Mouse (Mus musculus): ENCODE results near the gene Rasgef1b. TPM values are rescaled to one million over a fixed set of nuclear protein-coding genes. Genes with fewer than 3 reads are reported as not detected.

Gene Rasgef1b
- polyA plus RNA-seq, 1 experiment from 2014 or later, result 12.0 TPM

- H3K4me3 ChIP-seq (replicated peaks), result no peak overlapping the region
- no peak overlapping the region for H3K27ac ChIP-seq
- no peaks in the 10 kb centered on the region for H3K4me1 ChIP-seq
- H3K9me3 ChIP-seq, result no peaks in the 10 kb centered on the region
- WGBS, result 89% methylated on average over 1 of the region's 1 CpGs
- no peaks in the 10 kb centered on the region for H3K27me3 ChIP-seq (replicated peaks)
- H3K9ac ChIP-seq, result no peak overlapping the region
- H3K4me2 ChIP-seq, result no peak overlapping the region
- ATAC-seq (ENCODE audit: insufficient read depth, low FRiP score, low read depth), result no peak
- no peaks in the 10 kb centered on the region for H3K36me3 ChIP-seq
Observed at GRCm38 (mm10) chr5:99368615-99369014, 360.2 kb downstream of the Rasgef1b start.

GRCm38 (mm10) chr5:99360531-99360930 is 368.3 kb downstream of the Rasgef1b start:
- no peaks in the 10 kb centered on the region for H3K27me3 ChIP-seq (replicated peaks)
- no peak overlapping the region for H3K9ac ChIP-seq
- no peaks in the 10 kb centered on the region for H3K36me3 ChIP-seq
- no peak for ATAC-seq (ENCODE audit: insufficient read depth, low FRiP score, low read depth)
- no peaks in the 10 kb centered on the region for H3K9me3 ChIP-seq
- H3K4me2 ChIP-seq, result no peak overlapping the region
- no peaks in the 10 kb centered on the region for H3K4me1 ChIP-seq
- WGBS, result 58% methylated on average over 3 of the region's 3 CpGs
- no peak overlapping the region for H3K4me3 ChIP-seq (replicated peaks)
- H3K27ac ChIP-seq, result no peak overlapping the region

- no peak overlapping the region for H3K9ac ChIP-seq
- no peaks in the 10 kb centered on the region for H3K9me3 ChIP-seq
- no peaks in the 10 kb centered on the region for H3K36me3 ChIP-seq
- no peak for ATAC-seq (ENCODE audit: insufficient read depth, low FRiP score, low read depth)
- H3K27ac ChIP-seq, result no peak overlapping the region
- H3K4me3 ChIP-seq (replicated peaks), result no peak overlapping the region
- H3K4me1 ChIP-seq, result no peaks in the 10 kb centered on the region
- WGBS, result 76% methylated on average over 5 of the region's 5 CpGs
- H3K27me3 ChIP-seq (replicated peaks), result no peaks in the 10 kb centered on the region
- H3K4me2 ChIP-seq, result no peak overlapping the region
Observed at GRCm38 (mm10) chr5:99359251-99359650, 369.6 kb downstream of the Rasgef1b start.

GRCm38 (mm10) chr5:99354640-99355132 is 374.2 kb downstream of the Rasgef1b start:
- no peaks in the 10 kb centered on the region for H3K4me1 ChIP-seq
- H3K36me3 ChIP-seq, result no peaks in the 10 kb centered on the region
- ATAC-seq (ENCODE audit: insufficient read depth, low FRiP score, low read depth), result peak; percentile 65
- H3K27ac ChIP-seq, result peak overlapping the region; percentile 58
- H3K4me2 ChIP-seq, result peak overlapping the region; percentile 2; the same call in 1 of the 2 replicates
- H3K4me3 ChIP-seq (replicated peaks), result no peak overlapping the region
- no peaks in the 10 kb centered on the region for H3K27me3 ChIP-seq (replicated peaks)
- 20% methylated on average over 5 of the region's 5 CpGs for WGBS
- H3K9me3 ChIP-seq, result no peaks in the 10 kb centered on the region
- H3K9ac ChIP-seq, result no peak overlapping the region

- 69% methylated on average over 4 of the region's 4 CpGs for WGBS
- ATAC-seq (ENCODE audit: insufficient read depth, low FRiP score, low read depth), result no peak
- Histone ChIP-seq H3K4me1 (no peaks in the 10 kb centered on the region), H3K36me3 (no peaks in the 10 kb centered on the region), H3K4me2 (no peak overlapping the region), H3K9me3 (no peaks in the 10 kb centered on the region), H3K27ac (no peak overlapping the region), H3K9ac (no peak overlapping the region), H3K4me3 (replicated peaks) (no peak overlapping the region), H3K27me3 (replicated peaks) (no peaks in the 10 kb centered on the region)
Observed at GRCm38 (mm10) chr5:99350030-99350429, 378.8 kb downstream of the Rasgef1b start.

- H3K27me3 ChIP-seq (replicated peaks), result no peaks in the 10 kb centered on the region
- WGBS, result 74% methylated on average over 8 of the region's 8 CpGs
- no peak for ATAC-seq (ENCODE audit: insufficient read depth, low FRiP score, low read depth)
Observed at GRCm38 (mm10) chr5:99348257-99348849, 380.5 kb downstream of the Rasgef1b start.

GRCm38 (mm10) chr5:99342527-99342926 is 386.3 kb downstream of the Rasgef1b start:
- Histone ChIP-seq H3K9ac (no peak overlapping the region), H3K9me3 (no peaks in the 10 kb centered on the region), H3K4me1 (peaks cover 12% of the 10 kb centered on the region), H3K27ac (no peak overlapping the region), H3K27me3 (replicated peaks) (no peaks in the 10 kb centered on the region), H3K4me3 (replicated peaks) (no peak overlapping the region), H3K36me3 (no peaks in the 10 kb centered on the region), H3K4me2 (no peak overlapping the region)
- WGBS, result 94% methylated on average over 10 of the region's 10 CpGs
- no peak for ATAC-seq (ENCODE audit: insufficient read depth, low FRiP score, low read depth)

More at GRCm38 (mm10) chr5:99348257-99348849, 380.5 kb downstream of the Rasgef1b start:
- H3K36me3 ChIP-seq, result no peaks in the 10 kb centered on the region
- no peak overlapping the region for H3K4me2 ChIP-seq
- no peak overlapping the region for H3K27ac ChIP-seq
- no peaks in the 10 kb centered on the region for H3K4me1 ChIP-seq
- no peak overlapping the region for H3K4me3 ChIP-seq (replicated peaks)
- no peak overlapping the region for H3K9ac ChIP-seq
- no peaks in the 10 kb centered on the region for H3K9me3 ChIP-seq

GRCm38 (mm10) chr5:99340311-99340989 is 388.4 kb downstream of the Rasgef1b start:
- H3K9ac ChIP-seq, result no peak overlapping the region
- H3K27ac ChIP-seq, result peak overlapping the region; percentile 61; the same call in 1 of the 2 replicates

GRCm38 (mm10) chr5:99339790-99340189 is 389.1 kb downstream of the Rasgef1b start:
- peak; percentile 56; the same call in 1 of the 2 replicates for ATAC-seq (ENCODE audit: insufficient read depth, low FRiP score, low read depth)
- Histone ChIP-seq H3K27ac (peak overlapping the region; percentile 61; the same call in 1 of the 2 replicates), H3K27me3 (replicated peaks) (no peaks in the 10 kb centered on the region), H3K9ac (no peak overlapping the region), H3K4me2 (peak overlapping the region; percentile 47), H3K4me1 (peaks cover 12% of the 10 kb centered on the region), H3K4me3 (replicated peaks) (peak overlapping the region; percentile 18; the same call in 1 of the 2 replicates), H3K36me3 (no peaks in the 10 kb centered on the region), H3K9me3 (no peaks in the 10 kb centered on the region)
- 42% methylated on average over 15 of the region's 15 CpGs for WGBS

More at GRCm38 (mm10) chr5:99340311-99340989, 388.4 kb downstream of the Rasgef1b start:
- peak overlapping the region; percentile 18; the same call in 1 of the 2 replicates for H3K4me3 ChIP-seq (replicated peaks)
- H3K4me1 ChIP-seq, result peaks cover 12% of the 10 kb centered on the region
- H3K4me2 ChIP-seq, result peak overlapping the region; percentile 47
- H3K9me3 ChIP-seq, result no peaks in the 10 kb centered on the region
- 61% methylated on average over 8 of the region's 8 CpGs for WGBS
- H3K36me3 ChIP-seq, result no peaks in the 10 kb centered on the region
- H3K27me3 ChIP-seq (replicated peaks), result no peaks in the 10 kb centered on the region
- no peak for ATAC-seq (ENCODE audit: insufficient read depth, low FRiP score, low read depth)

GRCm38 (mm10) chr5:99338826-99339225 is 390.0 kb downstream of the Rasgef1b start:
- 67% methylated on average over 6 of the region's 6 CpGs for WGBS
- peak; percentile 74 for ATAC-seq (ENCODE audit: insufficient read depth, low FRiP score, low read depth)
- Histone ChIP-seq H3K27ac (no peak overlapping the region), H3K9ac (no peak overlapping the region), H3K4me3 (replicated peaks) (no peak overlapping the region), H3K36me3 (no peaks in the 10 kb centered on the region), H3K4me2 (no peak overlapping the region), H3K9me3 (no peaks in the 10 kb centered on the region), H3K27me3 (replicated peaks) (no peaks in the 10 kb centered on the region), H3K4me1 (peaks cover 12% of the 10 kb centered on the region)

- ATAC-seq (ENCODE audit: insufficient read depth, low FRiP score, low read depth), result no peak
- 65% methylated on average over 11 of the region's 11 CpGs for WGBS
Observed at GRCm38 (mm10) chr5:99336427-99336826, 392.4 kb downstream of the Rasgef1b start.

GRCm38 (mm10) chr5:99334017-99334416 is 394.8 kb downstream of the Rasgef1b start:
- Histone ChIP-seq H3K27ac (no peak overlapping the region), H3K4me1 (no peaks in the 10 kb centered on the region), H3K27me3 (replicated peaks) (no peaks in the 10 kb centered on the region), H3K4me3 (replicated peaks) (no peak overlapping the region), H3K9ac (no peak overlapping the region), H3K36me3 (no peaks in the 10 kb centered on the region), H3K4me2 (no peak overlapping the region), H3K9me3 (no peaks in the 10 kb centered on the region)
- ATAC-seq (ENCODE audit: insufficient read depth, low FRiP score, low read depth), result no peak
- 75% methylated on average over 5 of the region's 5 CpGs for WGBS

More at GRCm38 (mm10) chr5:99336427-99336826, 392.4 kb downstream of the Rasgef1b start:
- Histone ChIP-seq H3K9ac (no peak overlapping the region), H3K9me3 (no peaks in the 10 kb centered on the region), H3K4me1 (peaks cover 12% of the 10 kb centered on the region), H3K4me3 (replicated peaks) (no peak overlapping the region), H3K4me2 (no peak overlapping the region), H3K36me3 (no peaks in the 10 kb centered on the region), H3K27me3 (replicated peaks) (no peaks in the 10 kb centered on the region), H3K27ac (no peak overlapping the region)
